ENCODE assay signal across 23 mouse cellular contexts in genomic region chr2:114097627-114098026, GRCm38 (mm10). TPM values are rescaled to one million over a fixed set of nuclear protein-coding genes. Genes with fewer than 3 reads are reported as not detected.
DNase-seq lines count a peak whose midpoint lies in the region; ATAC-seq and TF ChIP-seq lines count a peak whose summit lies in the region.
"Had no signal": no experiment of that assay in that cellular context is flagged by ENCODE, and none has a peak within 500 bp of the region (broad histone marks: within the 10 kb centered on the region; RNA-seq: fewer than 3 reads in every experiment).

No protein-coding gene starts in this region.

- H3K9me3 ChIP-seq in heart, embryonic 12.5 days (replicated peaks), result no peaks in the 10 kb centered on the region
- no peaks in the 10 kb centered on the region for H3K9me3 ChIP-seq in liver, postnatal 0 days (ENCODE audit: low read length)
- no peaks in the 10 kb centered on the region for H3K9me3 ChIP-seq in liver, embryonic 13.5 days (replicated peaks)
- H3K9me3 ChIP-seq: forebrain, embryonic 10.5 days; hindbrain, embryonic 13.5 days; limb, embryonic 12.5 days; midbrain, embryonic 13.5 days had no signal

- H3K4me2 ChIP-seq in heart, embryonic 12.5 days, result no peak overlapping the region
- no peak overlapping the region for H3K4me2 ChIP-seq in liver, postnatal 0 days (ENCODE audit: low read depth, low read length)
- H3K4me2 ChIP-seq in liver, embryonic 13.5 days, result no peak overlapping the region
- H3K4me2 ChIP-seq: hindbrain, embryonic 13.5 days; limb, embryonic 12.5 days; lung, embryonic 14.5 days; midbrain, embryonic 13.5 days had no signal

- 0 out of 2 replicates have a peak, but pooled peaks cover 7% of the 10 kb centered on the region for H3K4me1 ChIP-seq in heart, embryonic 12.5 days (replicated peaks)
- H3K4me1 ChIP-seq in liver, postnatal 0 days (ENCODE audit: insufficient read depth), result no peaks in the 10 kb centered on the region
- peaks cover 16% of the 10 kb centered on the region for H3K4me1 ChIP-seq in liver, embryonic 13.5 days (replicated peaks)
- H3K4me1 ChIP-seq: forebrain, embryonic 10.5 days; limb, embryonic 12.5 days had no signal

- no peak overlapping the region for H3K9ac ChIP-seq in heart, embryonic 12.5 days
- H3K9ac ChIP-seq in liver, postnatal 0 days (replicated peaks), result no peak overlapping the region
- H3K9ac ChIP-seq in liver, embryonic 13.5 days, result no peak overlapping the region
- H3K9ac ChIP-seq: hindbrain, embryonic 13.5 days; limb, embryonic 12.5 days; lung, embryonic 14.5 days; midbrain, embryonic 13.5 days had no signal

- no peak for ATAC-seq in heart, embryonic 12.5 days (ENCODE audit: insufficient number of reproducible peaks, low FRiP score)
- ATAC-seq in liver, postnatal 0 days, result no peak
- ATAC-seq in liver, embryonic 13.5 days (ENCODE audit: low read depth), result peak; percentile 80
- ATAC-seq: forebrain, embryonic 16.5 days; midbrain, embryonic 13.5 days had no signal

- TF ChIP-seq EP300 in liver, postnatal 0 days (IDR thresholded peaks at IDR 0.05; ENCODE audit: low read depth), result no peak

- WGBS in heart, embryonic 12.5 days, result 36% methylated on average over 4 of the region's 4 CpGs
- 57% methylated on average over 4 of the region's 4 CpGs for WGBS in liver, postnatal 0 days (ENCODE audit: insufficient replicate concordance)
- WGBS in liver, embryonic 13.5 days (ENCODE audit: insufficient replicate concordance), result 17% methylated on average over 4 of the region's 4 CpGs

- no peak overlapping the region for H3K27ac ChIP-seq in heart, embryonic 12.5 days (ENCODE audit: poor library complexity, severe bottlenecking)
- no peak overlapping the region for H3K27ac ChIP-seq in liver, postnatal 0 days (ENCODE audit: low read depth)
- no peak overlapping the region for H3K27ac ChIP-seq in liver, embryonic 13.5 days
- H3K27ac ChIP-seq: forebrain, embryonic 10.5 days; hindbrain, embryonic 13.5 days; limb, embryonic 12.5 days; midbrain, embryonic 13.5 days had no signal

- TF ChIP-seq CTCF in liver, postnatal 0 days (IDR thresholded peaks at IDR 0.05; ENCODE audit: low read depth), result no peak

- DNase-seq in heart, adult 11 months, result peak; percentile 86
- DNase-seq in liver (peak; percentile 46), adipocyte (ENCODE audit: low spot score) (no peak)
- DNase-seq in liver, postnatal 0 days, result no peak
- DNase-seq in liver, embryonic 13.5 days, result peak; percentile 35
- DNase-seq in thymus, postnatal 4 days, result no peak
- DNase-seq in cerebellum, adult 9-10 months, result no peak
- DNase-seq: adrenal gland, postnatal 25 days; cerebellum, adult 11 months; cerebellum, postnatal 10 days; gastrocnemius, postnatal 14 days; heart, adult 18-20 months; kidney, postnatal 36 days; layer of hippocampus, postnatal 36 days; lung, embryonic 14.5 days; thymus, adult 18-20 months; thymus, postnatal 36 days had no signal

- peaks cover 37% of the 10 kb centered on the region for H3K36me3 ChIP-seq in heart, embryonic 12.5 days
- peaks cover 13% of the 10 kb centered on the region for H3K36me3 ChIP-seq in liver, postnatal 0 days (replicated peaks; ENCODE audit: insufficient read depth, low read length)
- H3K36me3 ChIP-seq in liver, embryonic 13.5 days, result peaks cover 33% of the 10 kb centered on the region

- no peak overlapping the region for H3K4me3 ChIP-seq in heart, embryonic 12.5 days
- no peak overlapping the region for H3K4me3 ChIP-seq in liver, postnatal 0 days (ENCODE audit: low read depth, low read length)
- H3K4me3 ChIP-seq in liver, embryonic 13.5 days (replicated peaks), result no peak overlapping the region
- H3K4me3 ChIP-seq: forebrain, embryonic 10.5 days; hindbrain, embryonic 13.5 days; limb, embryonic 12.5 days; midbrain, embryonic 13.5 days had no signal

- no peaks in the 10 kb centered on the region for H3K27me3 ChIP-seq in heart, embryonic 12.5 days (replicated peaks)
- no peaks in the 10 kb centered on the region for H3K27me3 ChIP-seq in liver, postnatal 0 days (ENCODE audit: insufficient read depth, low read length)
- no peaks in the 10 kb centered on the region for H3K27me3 ChIP-seq in liver, embryonic 13.5 days
- H3K27me3 ChIP-seq: hindbrain, embryonic 13.5 days; limb, embryonic 12.5 days; midbrain, embryonic 13.5 days had no signal

RNA-seq across cellular contexts. Expression of gene Actc1, which starts 44.3 kb away (rescaled TPM):
- polyA plus RNA-seq in heart, embryonic 12.5 days (2016; fragmentation: Nextera tagmentation; extraction: Ambion mirVana), result 11,986 and 12,061 TPM in 2 replicates
- 1.1 and 12.1 TPM in 2 replicates for polyA plus RNA-seq in liver, postnatal 0 days (2015; fragmentation: Nextera tagmentation; extraction: Ambion mirVana)
- 25.5 and 60.0 TPM in 2 replicates for polyA plus RNA-seq in liver, embryonic 13.5 days (2015; fragmentation: Nextera tagmentation; extraction: Ambion mirVana)

Comparison
In these comparisons a context has a peak if more than half of its experiments do, and no peak if none do; other contexts are left out.
1. DNase-seq: peak in heart, adult 11 months (single experiment), liver (single experiment) and liver, embryonic 13.5 days (single experiment); none in liver, postnatal 0 days (single experiment), thymus, postnatal 4 days (single experiment), cerebellum, adult 9-10 months (single experiment) and adipocyte (single experiment).
2. RNA of gene Actc1, which starts 44.3 kb away (polyA plus RNA-seq): 11,986 to 12,061 TPM in heart, embryonic 12.5 days; 25.5 to 60.0 TPM in liver, embryonic 13.5 days and 1.1 to 12.1 TPM in liver, postnatal 0 days; every median in the first group is over 100 times any median in the second.